Mouse (Mus musculus) megakaryocyte-erythroid progenitor cell, adult 5-6 weeks (primary cell): ENCODE measurements around the gene Tbxa2r. TPM values are rescaled to one million over a fixed set of nuclear protein-coding genes. Genes with fewer than 3 reads are reported as not detected.

Experiments
- ATAC-seq: replicated peaks from 2 replicates; pipeline ENCODE4 v1.8.0; 2016; ENCODE audit warnings: mild to moderate bottlenecking, inconsistent platforms; ENCODE audit not compliant: severe bottlenecking, poor library complexity, low FRiP score, low TSS enrichment
- total RNA-seq, 2 experiments: library from RNA; stranded (forward) in 1 of 2; stranded (reverse) in 1 of 2; fragments of 200-1000, 215-1000 nt in 1 of 2; fragments of >200 nt in 1 of 2; fragmentation: Nextera tagmentation in 1 of 2; gene quantifications; 2 replicates each; pipeline ENCODE4 v1.2.3; 2014 to 2017

Gene Tbxa2r
- total RNA-seq, 2 experiments from 2014 or later, result 0.52 to 0.66 TPM

GRCm38 (mm10) chr10:81298369-81299100 is 30.0 kb upstream of the Tbxa2r start:
- no peak for ATAC-seq

- ATAC-seq, result no peak
Observed at GRCm38 (mm10) chr10:81299585-81300351, 28.8 kb upstream of the Tbxa2r start.

GRCm38 (mm10) chr10:81300352-81300907 is 28.1 kb upstream of the Tbxa2r start:
- no peak for ATAC-seq

GRCm38 (mm10) chr10:81301321-81301720 is 27.2 kb upstream of the Tbxa2r start:
- ATAC-seq, result no peak

- ATAC-seq, result no peak
Observed at GRCm38 (mm10) chr10:81302288-81302687, 26.2 kb upstream of the Tbxa2r start.

- ATAC-seq, result no peak
Observed at GRCm38 (mm10) chr10:81302781-81303218, 25.7 kb upstream of the Tbxa2r start.

GRCm38 (mm10) chr10:81303258-81303657 is 25.3 kb upstream of the Tbxa2r start:
- no peak for ATAC-seq

- no peak for ATAC-seq
Observed at GRCm38 (mm10) chr10:81303761-81304160, 24.8 kb upstream of the Tbxa2r start.

GRCm38 (mm10) chr10:81304597-81305238 is 23.8 kb upstream of the Tbxa2r start:
- ATAC-seq, result peak; percentile 75

- no peak for ATAC-seq
Observed at GRCm38 (mm10) chr10:81305663-81306062, 22.9 kb upstream of the Tbxa2r start.

GRCm38 (mm10) chr10:81306173-81306668 is 22.3 kb upstream of the Tbxa2r start:
- ATAC-seq, result no peak

GRCm38 (mm10) chr10:81306837-81307682 is 21.5 kb upstream of the Tbxa2r start:
- no peak for ATAC-seq

GRCm38 (mm10) chr10:81309571-81309970 is 19.0 kb upstream of the Tbxa2r start:
- ATAC-seq, result no peak

GRCm38 (mm10) chr10:81313581-81313980 is 14.9 kb upstream of the Tbxa2r start:
- no peak for ATAC-seq

GRCm38 (mm10) chr10:81314201-81314600 is 14.3 kb upstream of the Tbxa2r start:
- ATAC-seq, result no peak

- no peak for ATAC-seq
Observed at GRCm38 (mm10) chr10:81315587-81315986, 12.9 kb upstream of the Tbxa2r start.

- ATAC-seq, result no peak
Observed at GRCm38 (mm10) chr10:81316338-81317060, 12.0 kb upstream of the Tbxa2r start.

GRCm38 (mm10) chr10:81317273-81317672 is 11.3 kb upstream of the Tbxa2r start:
- peak; percentile 11; the same call in 1 of the 2 replicates for ATAC-seq
